Mouse (Mus musculus) retina, postnatal 7 days (tissue): ENCODE data around the gene Ache.

ENCODE experiments used
- DNase-seq: peaks from one replicate; pipeline ENCODE4 v3.0.0-alpha.2; 2012; ENCODE audit warnings: low read depth, low spot score

Gene Ache

DNA sequence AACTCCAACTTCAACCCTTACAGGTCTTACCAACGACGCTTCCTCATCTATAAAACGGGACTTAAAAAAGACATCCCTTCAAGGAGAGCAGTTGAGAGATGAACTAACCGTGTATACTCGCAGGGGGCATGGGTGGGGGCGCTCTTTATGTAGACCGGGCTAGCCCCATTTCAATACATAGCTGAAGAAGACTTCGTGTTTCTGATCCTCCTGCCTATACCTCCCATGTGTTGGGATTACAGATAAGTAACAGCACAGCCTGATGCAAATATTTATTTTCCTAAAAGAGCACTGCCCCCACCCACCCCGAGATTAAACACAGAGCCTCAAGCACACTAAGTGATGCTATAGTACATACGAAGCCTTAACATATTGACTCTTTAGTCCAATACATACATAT, 47.0 kb downstream of the Ache start:
- DNase-seq = no peak

GRCm38 (mm10) chr5:137335066-137335465, 47.7 kb downstream of the Ache start:
- DNase-seq = no peak

GRCm38 (mm10) chr5:137337190-137337589, 49.9 kb downstream of the Ache start:
- no peak for DNase-seq

- peak; percentile 82 for DNase-seq
Measured at GRCm38 (mm10) chr5:137338256-137338655, 50.9 kb downstream of the Ache start.

DNA sequence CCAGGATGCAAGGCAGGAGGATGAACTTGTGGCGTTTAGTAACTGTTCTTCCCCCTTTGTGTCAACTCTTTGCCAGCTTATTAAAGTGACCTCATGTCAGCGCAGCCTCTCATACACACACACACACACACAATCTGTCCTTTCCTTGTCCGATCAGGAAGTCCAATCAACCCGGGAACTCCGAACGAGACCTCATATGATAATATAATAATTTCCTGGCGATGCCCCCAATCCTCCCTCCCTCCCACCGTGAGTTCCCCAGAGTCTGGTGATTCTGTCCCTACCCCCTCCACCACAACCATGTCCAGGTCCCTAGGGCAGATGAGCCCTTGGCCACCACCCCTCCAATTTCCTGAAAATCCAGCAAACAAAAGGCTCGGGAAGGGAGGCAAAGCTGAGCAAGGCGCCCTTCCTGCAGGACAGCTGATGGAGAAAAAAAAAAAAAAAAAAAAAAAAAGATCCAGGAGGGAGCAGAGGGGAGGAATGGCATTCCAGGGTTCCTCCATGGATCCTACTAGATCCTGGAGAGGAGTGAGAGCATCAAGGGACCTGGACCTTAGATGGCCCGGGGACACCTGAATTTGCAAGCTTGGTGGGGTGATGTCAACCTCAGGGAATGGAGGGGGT, 51.5 kb downstream of the Ache start:
- DNase-seq = no peak

DNA sequence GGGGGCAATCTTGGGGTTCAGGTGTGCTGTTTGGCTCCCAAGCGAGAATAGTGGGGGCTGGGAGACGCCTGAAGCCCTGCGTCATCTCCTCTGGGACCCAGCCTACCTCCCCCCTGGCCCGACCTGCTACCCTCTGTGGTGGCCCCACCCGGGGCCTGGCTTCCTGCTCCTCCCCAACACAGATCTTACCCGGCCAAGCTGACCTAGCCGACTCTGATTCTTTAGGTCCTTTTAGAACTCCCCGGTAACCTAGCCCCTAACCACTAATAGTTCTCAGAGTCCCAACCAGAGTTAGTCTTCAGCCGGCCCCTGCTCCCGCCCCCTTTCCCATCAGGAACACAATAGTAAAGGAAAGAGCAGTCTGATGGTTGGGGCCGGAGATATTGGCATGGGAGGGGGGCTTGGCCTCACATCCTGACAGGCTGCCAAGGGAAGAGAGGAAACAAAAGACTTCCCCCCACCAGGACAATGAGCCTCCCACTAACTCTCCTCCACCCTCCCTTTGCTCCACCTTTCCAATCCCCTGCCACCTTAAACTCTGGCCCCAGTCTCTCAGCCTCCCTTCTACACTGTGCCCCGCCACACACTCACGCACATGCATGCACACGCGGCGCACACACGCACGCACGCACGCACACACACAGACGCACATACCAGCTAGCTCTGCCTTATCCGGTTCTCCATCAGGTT, 52.1 kb downstream of the Ache start:
- no peak for DNase-seq

DNA sequence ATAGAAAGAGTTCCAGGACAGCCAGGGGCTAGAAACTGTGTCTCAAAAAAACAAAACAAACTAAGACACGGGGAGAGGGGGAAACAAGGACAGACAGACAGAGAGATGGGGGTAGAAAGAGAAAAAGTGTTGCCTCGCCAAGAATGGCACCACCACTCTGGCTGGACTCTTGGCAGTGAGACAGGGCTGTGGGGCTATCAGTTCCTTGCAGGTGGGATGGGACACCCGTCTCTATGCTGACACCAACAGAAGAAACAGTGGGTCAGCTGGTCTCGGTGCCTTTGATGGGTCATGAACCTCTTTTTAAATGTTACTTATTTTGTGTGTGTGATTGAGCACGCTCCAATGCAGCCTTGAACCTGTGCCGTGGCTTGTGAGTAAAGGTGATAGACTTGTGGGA, 52.9 kb downstream of the Ache start:
- no peak for DNase-seq

- no peak for DNase-seq
Measured at GRCm38 (mm10) chr5:137342407-137343012, 55.2 kb downstream of the Ache start.

- DNase-seq = no peak
Measured at GRCm38 (mm10) chr5:137343412-137343811, 56.1 kb downstream of the Ache start.

- DNase-seq = no peak
Measured at GRCm38 (mm10) chr5:137343869-137344268, 56.5 kb downstream of the Ache start.
